Mouse (Mus musculus) adrenal gland, postnatal 14 days (tissue): ENCODE measurements around the gene Cntnap5b. TPM values are rescaled to one million over a fixed set of nuclear protein-coding genes. Genes with fewer than 3 reads are reported as not detected.
"Not testable (repeated sequence)": the region's sequence is repeated elsewhere in the genome, so short reads cannot be mapped to it uniquely, and the experiment has no call there.

ENCODE experiments used
- DNase-seq: peaks from one replicate; pipeline ENCODE4 v3.0.0; 2021; ENCODE audit warnings: mixed read lengths
- long read RNA-seq, 2 experiments: library from polyadenylated mRNA; stranded (forward); transcript quantifications; one replicate each; pipeline ENCODE4 v2.0.0; 2021
- total RNA-seq: library from RNA; stranded (reverse); gene quantifications from 2 replicates; pipeline ENCODE4 v1.2.3, GENCODE M21; 2021

Cntnap5b gene
- 0.86 and 1.7 TPM in 2 replicates for total RNA-seq
- long read RNA-seq, experiment 1, result 0 reads
- long read RNA-seq, experiment 2, result 0 reads

DNA sequence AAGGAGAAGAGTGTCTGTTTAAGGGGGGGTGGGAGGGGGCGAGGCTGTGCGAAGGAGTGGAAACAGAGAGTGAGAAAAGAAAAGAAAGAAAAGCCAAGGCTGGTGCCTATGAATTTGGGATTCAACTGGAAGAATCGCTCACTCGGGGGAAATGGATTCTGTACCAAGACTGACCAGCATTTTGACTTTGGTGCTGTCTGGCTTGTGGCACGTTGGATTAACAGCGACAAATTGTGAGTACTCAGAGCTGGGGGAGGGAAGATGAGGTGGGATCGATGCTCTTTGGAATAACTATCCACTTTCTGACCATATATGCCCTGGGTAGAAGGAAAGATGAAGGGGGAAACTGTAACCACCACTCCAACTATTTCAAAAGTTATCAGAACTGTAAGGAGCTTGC is at the start of gene Cntnap5b:
Cntnap5b (plus strand) TSS at position 152 of the 400 bp plus-strand sequence.
- DNase-seq, result no peak

GRCm38 (mm10) chr1:99759996-99760395 is 12.6 kb upstream of the Cntnap5b start:
- DNase-seq, result no peak

GRCm38 (mm10) chr1:99772183-99772582 is 382 bp upstream of the Cntnap5b start:
- DNase-seq, result peak; percentile 80

- peak; percentile 23 for DNase-seq
Measured at GRCm38 (mm10) chr1:99774144-99774543, 1.6 kb downstream of the Cntnap5b start.

DNA sequence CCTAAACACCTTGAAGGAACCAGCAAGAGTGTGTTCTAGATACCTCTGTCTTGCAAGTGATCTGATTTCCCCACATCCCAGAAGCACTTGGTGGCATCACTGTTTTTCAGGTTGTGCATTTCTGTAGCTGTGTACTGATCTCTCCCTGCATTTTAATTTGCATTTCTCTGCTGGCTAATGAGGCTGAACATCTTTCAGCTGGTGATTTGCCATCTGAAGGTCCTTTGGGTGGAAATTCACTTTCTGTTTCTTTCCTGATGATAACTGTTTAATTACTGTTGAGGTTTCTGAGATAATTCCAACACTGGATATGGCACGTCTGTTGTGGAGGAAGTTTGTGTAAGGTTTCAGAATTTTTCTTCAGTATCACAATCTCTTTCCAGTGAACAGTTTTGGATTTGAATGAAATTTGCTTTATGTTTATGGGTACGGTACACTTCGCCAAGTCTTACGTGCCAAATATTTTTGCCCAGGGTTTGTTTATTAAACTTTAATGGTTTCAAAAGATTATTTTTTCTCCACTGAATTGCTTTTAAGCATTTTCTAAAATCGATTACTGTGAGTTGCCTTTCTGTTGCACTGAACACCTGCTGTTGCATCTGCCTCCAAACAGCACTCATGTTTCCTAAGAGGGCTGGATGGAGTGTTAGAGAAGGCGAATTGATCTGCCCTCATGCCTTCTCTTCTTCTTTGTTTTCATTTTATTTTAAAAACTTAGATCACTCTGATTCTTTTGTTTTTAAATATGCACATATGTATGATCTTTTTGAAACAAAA is 41.0 kb downstream of the Cntnap5b start:
- DNase-seq, result no peak

- DNase-seq, result no peak
Measured at GRCm38 (mm10) chr1:99872344-99872743, 99.8 kb downstream of the Cntnap5b start.

GRCm38 (mm10) chr1:99907774-99908173 is 135.2 kb downstream of the Cntnap5b start:
- DNase-seq, result no peak

DNA sequence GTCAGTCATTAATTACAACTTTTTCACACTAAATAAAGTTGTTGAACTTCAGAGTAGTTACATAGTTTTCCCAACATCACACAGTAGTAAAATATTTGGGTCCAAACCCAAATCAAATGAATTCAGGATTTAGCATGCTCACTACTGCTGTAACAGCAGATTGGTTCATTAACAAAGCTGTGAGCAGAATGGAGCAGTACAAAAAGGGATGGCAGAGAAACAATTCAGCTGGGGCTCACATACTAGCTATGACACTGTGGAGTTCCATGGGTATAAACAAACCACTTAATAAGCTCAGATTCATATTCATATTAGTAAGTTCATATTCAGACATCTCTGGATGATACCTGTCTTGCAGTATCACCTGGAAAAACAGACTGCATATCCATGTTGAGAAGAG is 170.9 kb downstream of the Cntnap5b start:
- no peak for DNase-seq

GRCm38 (mm10) chr1:99959428-99959987 is 186.9 kb downstream of the Cntnap5b start:
- DNase-seq, result no peak

DNA sequence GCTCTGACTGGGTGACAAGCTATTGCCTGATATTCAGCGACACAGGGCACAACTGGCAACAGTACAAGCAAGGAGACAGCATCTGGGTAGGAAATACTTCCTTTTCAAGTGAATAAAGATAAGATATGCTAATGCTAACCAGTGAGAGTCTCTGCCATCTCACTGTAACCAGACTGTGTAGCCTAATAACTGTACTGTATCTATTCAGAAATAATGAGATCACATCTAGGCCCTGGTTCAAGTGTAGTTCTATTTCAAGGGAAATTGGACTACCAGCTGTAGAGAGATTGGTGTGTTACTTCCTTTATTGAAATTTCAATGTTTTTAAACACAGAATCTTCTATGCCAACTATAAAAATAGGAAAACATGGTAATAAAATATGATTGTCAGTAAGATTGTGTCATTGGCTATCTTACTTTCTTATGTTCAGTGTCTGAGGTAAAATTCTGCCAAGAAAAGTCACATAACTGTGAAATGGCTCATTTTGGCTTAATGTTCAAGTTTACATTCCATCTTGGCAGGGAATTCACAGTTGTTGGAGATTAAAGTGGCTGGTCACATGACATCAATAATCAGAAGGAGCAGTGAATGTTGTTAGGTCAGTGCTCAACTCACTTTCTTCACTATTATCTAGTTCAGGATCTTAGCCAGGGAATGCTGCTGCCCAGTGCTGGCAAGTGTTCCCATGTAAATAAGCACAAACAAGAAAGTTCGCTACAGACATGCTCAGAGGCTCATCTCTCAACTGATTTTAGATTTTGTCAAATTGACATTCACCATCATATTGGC is 194.9 kb downstream of the Cntnap5b start:
- DNase-seq, result no peak

- no peak for DNase-seq
Measured at GRCm38 (mm10) chr1:99970184-99971086, 197.9 kb downstream of the Cntnap5b start.

DNA sequence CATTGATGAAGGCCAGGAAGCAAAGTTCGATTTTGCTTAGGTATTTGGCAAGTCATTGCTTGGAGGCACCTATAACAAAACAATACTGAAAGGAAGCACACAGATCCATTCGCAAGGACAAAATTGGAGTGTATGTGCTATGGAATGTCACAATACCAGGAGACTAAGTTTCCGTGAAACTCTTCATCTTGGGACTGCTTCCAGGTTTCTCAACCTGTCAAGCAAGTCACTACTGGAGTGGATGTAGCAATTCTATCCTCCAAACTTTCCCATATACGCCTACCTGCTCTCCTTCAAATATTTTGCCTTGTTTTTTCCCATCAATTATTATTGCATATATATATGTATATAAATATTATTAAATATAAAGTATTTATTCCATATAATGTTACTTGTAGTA is 228.7 kb downstream of the Cntnap5b start:
- not testable (repeated sequence) for DNase-seq

DNA sequence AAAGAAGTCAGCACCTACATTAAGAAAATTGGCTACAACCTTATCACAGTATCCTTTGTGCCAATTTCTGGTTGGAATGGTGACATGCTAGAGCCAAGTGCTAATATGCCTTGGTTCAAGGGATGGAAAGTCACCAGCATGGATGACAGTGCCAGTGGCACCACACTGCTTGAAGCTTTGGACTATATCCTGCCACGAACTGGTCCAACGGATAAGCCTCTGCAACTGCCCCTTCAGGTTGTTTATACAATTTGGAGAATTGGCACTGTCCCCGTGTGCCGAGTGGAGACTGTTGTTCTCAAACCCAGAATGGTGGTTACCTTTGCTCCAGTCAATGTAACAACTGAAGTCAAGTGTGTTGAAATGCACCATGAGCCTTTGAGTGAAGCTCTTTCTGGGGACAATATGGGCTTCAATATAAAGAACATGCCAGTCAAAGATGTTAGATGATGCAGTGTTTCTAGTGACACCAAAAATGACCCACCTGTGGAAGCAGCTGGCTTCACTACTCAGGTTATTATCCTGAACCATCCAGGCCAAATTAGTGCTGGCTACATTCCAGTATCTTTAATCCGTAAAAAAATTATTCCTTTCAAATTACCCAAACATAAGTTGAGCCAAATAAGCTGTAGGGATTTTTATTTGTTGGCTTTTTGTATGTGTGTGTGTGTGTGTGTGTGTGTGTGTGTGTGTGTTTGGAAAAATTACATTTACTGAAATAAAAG is 233.6 kb downstream of the Cntnap5b start:
- no peak for DNase-seq

- DNase-seq, result no peak
Measured at GRCm38 (mm10) chr1:100041808-100042207, 269.2 kb downstream of the Cntnap5b start.

DNA sequence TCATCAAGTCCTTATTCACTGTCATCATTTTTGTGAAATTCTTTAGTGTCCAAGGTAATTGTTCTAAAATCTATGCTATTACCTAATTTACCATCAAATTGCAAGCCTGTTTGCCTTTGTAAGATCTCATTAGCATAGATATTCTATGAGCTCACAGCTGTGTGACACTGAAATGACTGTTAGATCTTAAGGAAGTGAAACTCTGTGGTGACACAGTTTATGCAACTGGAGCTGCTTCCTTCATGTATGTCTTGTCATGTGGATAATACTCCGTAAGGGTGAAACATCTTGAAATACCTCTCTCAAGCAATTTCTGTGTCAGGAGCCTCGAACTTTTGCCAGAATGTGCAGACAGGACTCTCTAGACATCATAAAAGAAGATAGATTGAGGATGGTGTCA is 307.2 kb downstream of the Cntnap5b start:
- no peak for DNase-seq

GRCm38 (mm10) chr1:100100516-100100915 is 328.0 kb downstream of the Cntnap5b start:
- DNase-seq, result no peak

DNA sequence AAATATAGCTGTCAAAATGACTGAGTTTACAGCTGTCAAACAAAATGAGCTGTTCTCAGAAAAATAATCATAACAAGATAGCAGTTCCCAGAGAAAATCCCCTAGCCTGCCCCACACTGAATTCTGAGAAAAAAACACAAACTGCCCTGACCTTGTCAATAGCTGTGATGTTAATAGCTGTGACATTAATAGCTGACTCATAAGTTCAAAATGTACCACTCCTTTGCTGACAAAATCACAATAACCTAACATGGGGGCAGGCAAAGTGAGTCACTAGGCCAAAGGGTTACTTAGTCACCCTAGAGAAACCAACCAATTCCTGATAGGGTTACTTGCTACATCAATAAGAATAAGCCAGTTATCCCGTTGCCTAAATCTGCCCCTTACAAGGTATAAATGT is 328.5 kb downstream of the Cntnap5b start:
- no peak for DNase-seq

GRCm38 (mm10) chr1:100104343-100104742 is 331.8 kb downstream of the Cntnap5b start:
- DNase-seq, result peak; percentile 33

DNA sequence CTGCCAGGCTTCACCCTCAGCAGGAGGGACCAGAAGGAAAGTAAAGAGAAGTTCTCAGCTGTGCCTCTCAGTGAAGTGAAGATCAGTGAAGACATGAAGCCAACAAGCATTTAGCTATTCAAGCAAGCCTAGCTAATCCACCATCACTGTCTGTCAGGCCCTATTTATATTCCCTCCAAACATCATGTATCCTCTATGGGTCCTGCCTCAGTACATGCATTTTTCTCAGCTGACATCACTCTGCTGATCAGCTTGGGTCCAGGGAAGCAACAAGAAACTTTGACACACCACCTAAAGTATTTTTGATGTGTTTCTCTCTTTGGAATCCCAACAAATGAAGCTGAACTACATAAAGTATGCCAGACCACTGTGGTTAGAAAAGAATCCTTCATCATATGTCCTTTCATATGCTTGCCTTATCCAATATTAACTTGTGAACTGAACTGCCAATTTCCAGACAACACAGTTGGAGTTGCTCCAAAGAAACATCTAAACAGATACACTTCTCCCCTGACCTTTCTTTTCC is 349.9 kb downstream of the Cntnap5b start:
- no peak for DNase-seq

DNA sequence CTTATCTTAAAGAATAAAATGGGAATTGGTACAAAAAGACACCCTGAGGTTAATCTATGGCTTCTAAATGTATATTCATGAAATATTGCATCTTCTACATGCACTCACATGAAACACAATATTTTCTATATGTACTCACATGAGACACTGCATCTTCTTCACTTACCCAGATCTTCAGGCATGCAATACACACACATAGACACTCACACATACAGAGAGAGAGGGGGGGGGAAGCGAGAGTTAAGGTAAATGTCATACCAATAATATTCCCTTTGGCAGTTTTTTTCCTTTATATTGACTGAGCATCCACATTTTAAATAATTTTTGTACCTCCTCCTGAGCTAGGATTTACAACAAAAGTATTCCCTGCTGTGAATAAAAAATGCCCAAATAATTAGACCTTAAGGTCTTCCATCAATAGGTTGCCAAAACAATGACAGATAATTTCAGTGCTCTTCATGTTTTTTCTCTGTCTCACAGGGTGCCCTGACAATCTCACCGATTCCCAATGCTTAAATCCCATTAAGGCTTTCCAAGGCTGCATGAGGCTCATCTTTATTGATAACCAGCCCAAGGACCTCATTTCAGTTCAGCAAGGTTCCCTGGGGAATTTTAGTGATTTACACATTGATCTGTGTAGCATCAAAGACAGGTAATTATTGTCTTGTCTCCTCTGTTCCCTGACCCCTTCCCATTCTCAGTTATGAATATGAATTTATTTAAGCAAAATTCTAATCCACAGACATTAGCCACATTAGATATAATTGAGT is 391.2 kb downstream of the Cntnap5b start:
- DNase-seq, result no peak
